Mouse (Mus musculus): ENCODE results near the gene Klf12.

DNA sequence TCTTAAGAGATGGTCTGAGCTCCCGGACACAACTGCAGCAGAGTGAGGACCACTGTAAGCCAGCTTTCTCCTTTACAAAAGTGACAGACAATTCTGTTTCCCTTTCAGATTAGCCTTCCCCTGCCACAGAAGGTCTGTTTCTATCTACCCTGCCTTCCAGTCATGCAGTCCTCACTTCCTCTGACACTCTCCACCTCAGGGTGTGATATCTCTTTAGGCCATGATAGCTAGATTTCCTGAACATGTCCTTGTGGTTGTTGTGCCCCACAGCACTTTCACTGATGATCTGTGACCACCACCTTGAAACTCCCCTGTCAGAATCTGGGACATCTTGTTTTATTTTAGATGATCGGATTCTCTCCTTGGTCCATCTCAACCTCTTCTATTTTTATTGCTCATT, 437.0 kb downstream of the Klf12 start:
- TF ChIP-seq POLR2A (IDR thresholded peaks at IDR 0.05; ENCODE audit: extremely low read depth, insufficient read depth, low read length) (no peak), CTCF (IDR thresholded peaks at IDR 0.05; ENCODE audit: low read depth, low read length) (no peak)
